Mouse (Mus musculus) T-cell, adult 66 days (primary cell): Measurements from ENCODE around the gene Gm21518. TPM values are rescaled to one million over a fixed set of nuclear protein-coding genes. Genes with fewer than 3 reads are reported as not detected.

Source experiments
- total RNA-seq, 2 experiments: library from RNA; stranded (reverse); gene quantifications; 3 replicates in 1 of 2; 4 replicates in 1 of 2; pipeline ENCODE4 v1.2.4; 2023

Gene Gm21518
- not detected for total RNA-seq

GRCm38 (mm10) chrY:62190566-62190965 lies at the start of gene Gm21518:
Gene Gm21518, plus strand, starts transcription at chrY:62190866.

